Mouse (Mus musculus): ENCODE results near the gene Tha1.
"Not testable (repeated sequence)": the region's sequence is repeated elsewhere in the genome, so short reads cannot be mapped to it uniquely, and the experiment has no call there.

Gene Tha1

DNA sequence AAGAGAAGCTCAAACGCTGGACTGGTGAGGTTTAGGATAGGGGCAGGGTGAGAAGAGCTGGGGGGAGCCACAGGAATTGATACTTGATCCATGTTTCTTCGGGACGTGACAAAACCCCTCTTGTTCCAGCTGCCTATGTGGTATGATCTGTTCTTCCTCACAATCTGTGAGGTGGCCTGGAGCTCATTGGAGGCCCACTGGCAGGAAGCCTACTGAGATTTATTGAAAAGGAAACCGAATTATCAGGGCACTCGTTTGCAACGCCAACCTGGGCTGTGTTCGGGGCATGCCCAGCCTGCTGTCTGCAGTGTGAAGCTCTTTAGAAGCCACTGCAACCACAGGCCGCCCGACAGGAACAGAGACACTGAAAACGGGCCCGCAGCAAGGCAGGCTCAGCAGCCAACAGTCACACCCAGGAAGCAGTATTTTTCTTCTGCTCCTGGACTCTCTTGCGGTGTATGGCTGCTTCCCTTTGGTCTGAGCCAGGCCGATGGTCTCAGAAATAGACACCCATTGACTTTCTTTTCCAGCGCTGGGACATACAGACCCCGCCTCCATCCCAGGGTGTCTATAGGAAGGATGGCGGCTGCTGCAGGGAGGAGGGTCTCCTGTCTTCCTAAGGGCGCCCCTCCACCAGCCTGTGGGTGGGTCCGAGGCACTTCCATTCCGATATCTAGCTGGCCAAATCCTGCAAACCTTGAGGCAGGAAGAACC, 24.9 kb downstream of the Tha1 start:
- DNase-seq (ENCODE audit: low spot score): no peak

DNA sequence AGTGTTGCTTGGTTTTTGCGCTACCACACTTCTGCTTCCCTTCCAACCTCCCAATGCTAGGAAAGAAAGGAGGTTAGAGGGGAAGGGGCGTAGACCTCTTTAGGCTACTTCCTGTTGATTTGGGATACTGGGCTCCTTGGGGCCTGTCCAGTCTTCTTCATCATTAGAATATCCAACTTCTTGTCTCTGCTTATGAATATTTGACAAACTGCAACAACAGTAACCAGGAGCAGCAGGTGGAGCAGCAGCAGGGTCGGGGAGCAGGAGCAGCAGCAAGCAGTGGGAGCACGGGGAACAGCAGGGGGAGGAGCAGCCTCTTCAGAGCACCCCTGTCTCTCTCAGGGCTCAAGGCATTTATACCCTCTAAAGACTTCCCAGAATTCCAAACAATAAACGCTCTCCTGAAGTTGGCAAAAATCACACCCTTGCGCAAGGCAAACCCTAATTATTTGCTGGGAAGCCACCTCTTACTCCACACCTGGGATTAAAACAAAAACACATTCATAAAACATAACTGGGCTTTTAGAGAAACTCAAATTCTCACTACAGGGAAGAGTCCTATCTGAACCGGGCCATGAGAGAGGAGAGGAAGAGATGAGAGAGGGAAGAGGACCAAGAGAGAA, 25.6 kb downstream of the Tha1 start:
- DNase-seq (ENCODE audit: low spot score): no peak

DNA sequence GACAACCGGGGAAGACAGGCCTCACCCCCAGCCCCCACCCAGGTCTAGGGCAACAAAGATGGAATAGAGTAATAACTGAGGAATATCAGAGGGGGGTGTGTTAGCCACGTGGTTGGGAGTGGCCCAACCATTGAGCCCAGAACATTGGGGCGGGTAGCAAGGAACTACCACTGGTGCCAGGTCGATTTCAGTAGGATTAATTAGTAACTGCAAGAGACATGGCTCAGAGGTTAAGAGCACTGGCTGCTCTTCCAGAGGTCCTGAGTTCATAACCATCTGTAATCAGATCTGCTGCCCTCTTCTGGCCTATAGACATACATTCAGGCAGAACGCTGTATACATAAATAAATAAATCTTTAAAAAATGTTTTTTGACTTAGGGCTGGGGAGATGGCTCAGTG, 26.6 kb downstream of the Tha1 start:
- DNase-seq (ENCODE audit: low spot score): no peak

DNA sequence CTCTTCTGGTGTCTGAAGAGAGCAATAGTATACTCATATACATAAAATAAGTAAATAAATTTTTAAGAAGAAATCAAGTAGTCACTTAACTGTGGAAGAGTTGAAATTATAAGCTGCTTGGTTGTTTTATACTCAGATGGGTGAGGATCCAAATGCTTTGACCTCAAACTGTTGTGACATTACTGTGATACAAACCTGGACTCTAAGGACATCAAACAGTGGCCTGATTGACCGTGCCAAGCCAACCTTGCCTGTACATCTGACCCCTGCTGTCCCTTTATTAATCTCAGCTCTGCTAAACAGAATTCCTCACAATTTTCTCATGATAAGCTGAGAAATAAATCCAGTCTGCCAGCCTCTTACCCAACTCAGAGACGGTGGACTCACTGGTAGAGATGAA, 27.6 kb downstream of the Tha1 start:
- no peak for DNase-seq (ENCODE audit: low spot score)

DNA sequence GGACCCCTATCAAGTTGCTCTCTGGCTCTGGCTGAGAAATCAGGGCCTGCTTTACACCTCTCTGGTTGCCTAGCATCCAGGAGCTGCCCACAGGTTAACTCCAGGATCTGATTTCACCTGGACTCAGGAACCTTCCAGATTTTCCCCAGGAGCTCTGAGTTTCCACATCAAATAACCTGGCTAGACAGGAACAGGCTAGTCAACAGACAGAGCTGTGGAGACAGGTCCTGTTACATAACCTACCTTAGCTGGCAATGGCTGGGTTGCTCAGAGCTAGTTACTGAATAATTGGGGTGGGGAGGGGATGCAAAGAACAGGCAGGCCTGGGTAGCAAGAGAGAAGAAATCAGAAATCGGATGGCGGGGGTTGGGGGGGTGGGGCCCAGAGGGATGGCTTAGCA, 28.3 kb downstream of the Tha1 start:
- DNase-seq (ENCODE audit: low spot score): no peak

DNA sequence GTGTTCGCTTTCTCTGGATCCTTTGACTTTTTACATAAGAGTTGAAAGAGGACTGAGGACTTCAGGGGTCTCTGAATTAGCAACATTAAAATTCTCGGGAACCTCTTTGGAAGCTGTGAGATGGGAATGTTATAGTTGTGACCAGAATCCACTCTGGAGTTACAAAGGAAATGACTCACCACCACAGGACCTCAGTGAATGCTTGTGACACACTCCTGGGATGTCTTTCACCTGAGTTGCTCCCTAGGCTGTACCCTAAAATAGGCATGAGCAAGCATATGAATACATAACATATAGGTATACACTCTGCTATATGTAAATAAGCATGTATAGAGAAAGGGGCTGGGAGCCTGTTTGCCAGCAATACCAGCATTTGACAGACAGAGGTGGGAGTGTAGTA, 29.8 kb downstream of the Tha1 start:
- no peak for DNase-seq (ENCODE audit: low spot score)

DNA sequence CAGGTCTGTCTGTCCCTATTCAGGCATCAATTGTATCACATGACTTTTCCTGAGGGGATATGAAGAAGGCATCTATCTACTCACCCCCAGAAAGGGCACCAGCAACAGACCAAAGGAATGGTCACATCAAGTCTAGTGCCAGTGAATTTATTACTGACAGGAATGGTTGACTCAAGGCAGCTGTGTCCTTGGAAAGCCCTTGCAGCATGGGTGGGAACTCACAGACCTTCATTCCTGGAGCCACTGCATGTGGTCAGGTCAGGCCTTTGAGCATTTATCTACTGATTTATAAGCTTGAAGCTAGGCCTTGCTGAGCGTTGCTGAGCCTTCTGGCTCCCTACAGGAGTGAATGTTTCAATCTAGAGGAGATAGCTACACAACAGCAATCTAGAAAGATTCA, 32.4 kb downstream of the Tha1 start:
- DNase-seq (ENCODE audit: low spot score): no peak

DNA sequence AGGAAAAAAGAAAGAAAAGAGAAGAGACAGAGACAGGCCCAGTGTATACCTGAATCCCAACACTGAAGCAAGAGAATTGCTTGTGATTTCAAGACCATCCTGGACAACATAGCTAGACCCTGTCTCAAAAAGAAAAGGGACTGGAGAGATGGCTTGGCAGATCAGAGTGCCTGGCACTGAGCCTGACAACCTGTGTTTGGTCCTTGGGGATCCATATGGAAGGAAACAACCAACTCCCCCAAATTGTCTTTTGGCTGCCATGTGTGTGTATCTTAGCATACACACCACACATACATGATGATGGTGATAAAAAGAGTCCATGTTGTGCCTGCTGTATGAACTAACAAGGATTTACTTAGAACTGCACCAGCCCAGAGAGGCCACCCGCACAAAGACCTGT, 34.3 kb downstream of the Tha1 start:
- no peak for DNase-seq (ENCODE audit: low spot score)

DNA sequence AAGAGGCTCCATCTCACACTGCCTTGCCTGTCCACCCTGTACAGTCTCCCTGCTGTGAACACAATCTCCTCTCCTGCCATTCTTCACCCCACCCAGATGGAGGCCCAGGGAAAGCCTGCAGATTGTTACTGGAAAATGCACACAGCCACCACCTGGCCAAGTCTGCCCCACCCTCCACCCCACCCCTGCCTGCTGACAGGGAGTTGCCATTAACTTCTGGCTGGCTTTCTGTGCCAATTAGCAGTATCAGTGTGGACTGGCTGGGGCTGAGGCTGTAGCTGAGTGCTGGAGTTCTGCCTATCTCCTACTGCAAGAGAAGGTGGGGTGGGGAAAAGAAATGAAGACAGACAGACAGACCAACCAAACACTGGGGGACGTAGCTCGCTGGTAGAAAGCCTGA, 34.7 kb downstream of the Tha1 start:
- no peak for DNase-seq (ENCODE audit: low spot score)

DNA sequence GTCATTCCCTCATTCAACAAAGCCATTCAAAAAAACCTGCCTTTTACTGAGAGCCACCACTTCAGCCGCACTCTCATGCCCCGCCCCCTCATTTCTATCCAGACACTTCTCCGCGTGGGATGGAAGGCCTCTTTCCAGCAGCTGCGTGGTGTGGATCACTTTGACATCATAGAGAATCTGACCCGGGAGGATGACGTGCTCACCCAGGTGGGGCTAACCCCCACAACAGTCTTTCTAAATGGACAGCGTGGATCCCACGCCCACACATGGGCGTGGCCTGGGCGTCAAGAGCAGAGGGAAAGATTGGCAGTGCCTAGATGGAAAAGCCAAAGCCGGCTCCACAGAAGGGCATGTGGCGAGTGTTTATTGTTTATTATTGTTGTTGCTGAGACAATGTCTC, 37.0 kb downstream of the Tha1 start:
- DNase-seq (ENCODE audit: low spot score): no peak

DNA sequence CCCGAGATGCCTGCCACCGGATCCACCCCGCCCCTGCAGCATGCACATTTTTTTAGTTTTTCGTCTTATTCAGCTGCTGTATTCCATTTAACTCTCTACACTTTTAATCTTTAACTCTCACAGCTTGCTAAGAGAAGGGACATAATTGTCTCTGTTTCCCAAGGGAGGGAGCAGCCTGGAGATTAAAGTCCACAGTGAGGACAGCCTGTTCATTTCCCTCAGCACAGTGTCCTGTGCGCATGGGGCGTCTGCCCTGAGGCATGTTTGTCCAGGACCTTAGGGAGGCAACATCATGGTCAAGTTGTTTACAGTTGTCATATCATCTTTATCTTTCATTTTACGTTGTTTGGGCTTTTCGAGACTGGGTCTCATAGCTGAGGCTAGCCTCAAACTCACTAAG, 39.2 kb downstream of the Tha1 start:
- DNase-seq (ENCODE audit: low spot score): no peak

DNA sequence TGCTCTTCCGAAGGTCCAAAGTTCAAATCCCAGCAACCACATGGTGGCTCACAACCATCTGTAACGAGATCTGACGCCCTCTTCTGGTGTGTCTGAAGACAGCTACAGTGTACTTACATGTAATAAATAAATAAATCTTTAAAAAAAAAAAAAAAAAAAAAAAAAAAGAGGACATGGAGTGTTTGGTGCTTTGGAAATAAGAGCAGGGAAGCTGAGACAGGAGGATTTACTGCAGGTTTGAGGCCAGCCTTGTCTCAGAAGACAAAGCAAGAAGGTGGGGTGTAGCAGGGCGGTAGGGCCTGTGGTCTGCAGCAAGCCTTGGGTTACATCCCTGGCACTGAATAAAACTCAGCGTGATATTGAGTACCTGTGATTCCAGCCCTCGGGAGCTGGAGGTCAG, 39.8 kb downstream of the Tha1 start:
- not testable (repeated sequence) for DNase-seq (ENCODE audit: low spot score)

DNA sequence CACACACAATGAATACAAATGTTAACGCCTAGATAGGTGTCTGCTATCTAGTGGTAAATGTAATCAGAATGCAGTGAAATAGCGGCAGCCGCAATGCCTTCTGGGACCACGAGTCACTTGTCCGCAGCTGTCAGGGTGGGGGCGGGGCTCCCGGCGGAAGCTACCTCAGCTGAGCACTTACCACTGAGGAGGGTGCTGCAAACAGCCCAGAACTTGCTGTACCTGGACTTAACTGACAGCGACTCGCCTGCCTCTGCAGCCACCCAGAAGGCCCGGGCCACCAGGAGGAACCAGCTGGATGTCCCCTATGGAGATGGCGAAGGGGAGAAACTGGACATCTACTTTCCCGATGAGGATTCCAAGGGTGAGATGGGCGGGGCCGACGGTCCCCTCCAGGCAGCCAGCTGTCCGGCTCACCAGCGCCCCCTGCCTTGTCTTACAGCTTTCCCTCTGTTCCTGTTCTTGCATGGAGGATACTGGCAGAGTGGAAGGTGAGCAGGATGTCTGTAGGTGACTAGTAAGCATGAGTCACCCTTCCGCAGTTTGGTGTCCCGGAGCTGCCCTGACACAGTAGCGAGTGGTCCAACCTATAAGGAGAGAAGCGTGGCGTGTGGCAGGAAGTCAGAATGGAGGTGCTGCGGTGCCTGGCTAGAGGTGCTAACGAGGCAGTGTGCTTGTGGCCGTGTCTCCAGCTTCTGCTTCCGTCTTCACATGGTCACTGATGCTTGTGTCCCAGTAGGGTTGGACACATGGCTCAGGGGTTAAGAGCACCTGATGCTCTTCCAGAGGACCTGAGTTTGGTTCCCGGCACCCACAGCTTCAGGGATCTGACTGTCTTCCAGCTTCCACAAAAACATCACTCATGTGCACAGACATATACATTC, 41.0 kb downstream of the Tha1 start:
- DNase-seq (ENCODE audit: low spot score): peak; percentile 41

DNA sequence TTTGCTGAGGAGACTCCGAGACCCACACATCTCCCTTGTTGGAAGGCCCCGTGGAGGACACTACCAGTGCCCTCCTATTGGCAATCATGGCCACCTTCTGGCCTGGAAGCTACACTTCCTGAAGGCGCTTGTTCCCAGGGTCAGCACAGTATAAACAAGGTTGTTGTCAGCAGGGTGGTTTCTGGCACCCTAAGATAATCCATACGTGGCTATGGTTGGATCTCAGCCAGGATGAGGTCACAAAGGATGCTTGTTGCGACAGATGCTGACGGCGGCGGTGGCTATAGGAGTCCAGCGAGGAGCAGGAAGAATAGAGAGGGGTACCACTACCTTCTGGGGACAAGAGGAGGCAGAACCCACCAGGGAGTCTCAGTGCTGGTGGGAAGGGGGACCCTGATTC, 42.9 kb downstream of the Tha1 start:
- no peak for DNase-seq (ENCODE audit: low spot score)

DNA sequence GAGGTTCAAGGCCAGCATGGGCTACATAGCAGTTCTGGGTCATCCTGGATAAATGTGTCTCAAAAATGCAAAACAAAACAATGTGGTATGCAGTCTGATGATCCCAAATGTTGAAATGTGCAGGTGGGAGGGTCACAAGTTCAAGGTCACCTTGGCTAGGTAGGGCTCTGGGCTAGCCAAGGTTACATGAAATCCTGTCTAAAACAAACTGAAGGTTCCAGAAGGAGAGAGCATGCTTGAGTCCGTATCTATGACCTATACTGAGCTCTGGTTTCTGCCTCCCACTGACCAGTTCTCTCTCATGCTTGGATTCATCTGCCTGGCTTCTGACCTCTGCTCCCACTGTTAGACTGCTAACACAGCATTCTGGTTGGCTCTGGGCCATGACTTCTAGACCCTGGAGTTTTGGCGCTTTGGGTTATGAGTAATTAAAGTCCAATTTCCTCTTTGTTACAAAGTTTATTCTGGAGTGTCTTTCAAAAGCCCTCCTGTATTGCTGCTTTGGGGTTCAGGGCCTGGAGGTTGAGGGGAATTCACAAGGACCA, 43.5 kb downstream of the Tha1 start:
- DNase-seq (ENCODE audit: low spot score): no peak

DNA sequence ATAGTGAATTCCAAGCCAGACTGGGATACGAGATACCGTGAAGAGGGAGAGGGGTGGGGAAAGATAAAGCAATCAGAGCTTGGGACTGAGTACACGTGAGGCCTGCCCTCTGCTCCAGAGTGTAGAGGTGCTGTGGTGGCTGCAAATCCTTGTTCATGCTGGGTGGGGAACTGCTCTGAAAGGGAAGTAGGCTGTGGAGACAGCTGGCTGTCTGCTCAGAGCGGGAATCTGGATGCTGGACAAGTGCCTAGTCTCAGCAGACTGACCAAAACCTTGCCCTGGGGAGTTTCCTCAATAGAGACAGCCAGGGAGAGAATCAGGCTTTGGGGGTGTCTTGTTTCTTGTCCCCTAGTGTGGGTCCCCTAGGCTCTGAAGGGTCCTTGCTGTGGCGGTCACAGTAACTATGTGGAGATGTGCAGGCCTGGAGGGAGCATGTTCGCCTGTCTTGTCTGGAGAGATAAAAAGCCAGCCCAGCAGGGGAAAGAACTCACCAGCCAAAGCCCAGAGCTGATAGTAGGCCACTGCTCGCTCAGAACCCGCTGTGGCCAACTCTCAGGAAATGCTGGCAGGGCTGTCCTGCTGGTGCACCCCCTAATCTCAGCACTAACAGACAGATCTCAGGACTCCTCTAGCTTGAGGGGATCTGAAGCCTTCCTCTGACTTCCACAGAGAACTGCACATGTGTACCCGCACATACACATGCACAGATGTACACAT, 44.2 kb downstream of the Tha1 start:
- DNase-seq (ENCODE audit: low spot score): no peak

DNA sequence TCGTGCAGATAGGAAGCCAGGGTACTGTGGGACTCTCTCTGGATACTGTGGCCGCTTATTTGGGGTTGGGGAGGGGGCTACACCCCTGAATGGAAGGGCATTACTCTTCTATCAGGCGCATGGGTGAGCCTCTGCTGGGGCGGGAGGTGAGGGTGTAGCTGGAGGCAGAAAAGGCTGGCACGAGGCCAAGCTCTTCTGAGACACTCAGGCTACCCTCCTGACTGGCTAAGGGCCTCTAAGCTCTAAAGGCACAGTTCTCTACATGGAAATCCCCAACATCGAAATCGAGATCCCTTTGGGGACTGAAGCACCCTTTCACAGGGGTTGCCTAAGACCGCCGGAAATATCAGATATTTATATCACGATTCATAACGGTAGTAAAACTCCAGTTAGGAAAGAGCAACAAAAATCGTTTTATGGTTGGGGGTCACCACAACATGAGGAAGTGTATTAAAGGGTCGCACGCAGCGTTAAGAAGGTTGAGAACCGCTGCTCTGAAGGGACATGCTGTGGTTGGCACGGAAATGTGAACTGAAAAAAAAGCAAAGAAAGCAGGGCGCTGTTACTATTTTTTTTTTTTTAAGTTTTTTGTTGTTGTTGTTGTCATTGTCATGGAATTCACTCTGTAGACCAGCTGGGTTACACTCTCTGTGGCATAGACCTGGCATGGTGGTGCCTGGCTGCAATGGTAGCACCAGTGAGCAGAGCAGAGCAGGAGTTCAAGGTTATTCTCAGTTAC, 45.0 kb downstream of the Tha1 start:
- no peak for DNase-seq (ENCODE audit: low spot score)

DNA sequence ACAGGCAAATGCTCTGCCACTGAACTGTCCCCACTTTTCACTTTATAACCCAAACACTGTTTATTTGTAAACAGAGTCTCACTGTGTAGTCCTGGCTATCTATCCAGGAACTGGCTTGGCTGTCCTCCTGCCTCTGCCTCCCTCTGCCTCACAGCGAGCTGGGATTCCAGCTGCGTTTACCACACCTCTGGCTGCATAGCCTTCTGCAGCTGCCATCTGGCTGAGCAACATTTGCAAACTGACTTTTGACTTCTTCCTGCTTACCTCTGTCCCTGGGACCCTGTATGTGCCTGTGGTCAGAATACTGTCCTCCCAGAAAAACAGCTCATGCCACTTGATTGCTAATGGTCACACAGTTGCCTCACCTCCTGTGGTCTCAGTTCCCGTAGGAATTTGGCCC, 45.9 kb downstream of the Tha1 start:
- DNase-seq (ENCODE audit: low spot score): no peak

DNA sequence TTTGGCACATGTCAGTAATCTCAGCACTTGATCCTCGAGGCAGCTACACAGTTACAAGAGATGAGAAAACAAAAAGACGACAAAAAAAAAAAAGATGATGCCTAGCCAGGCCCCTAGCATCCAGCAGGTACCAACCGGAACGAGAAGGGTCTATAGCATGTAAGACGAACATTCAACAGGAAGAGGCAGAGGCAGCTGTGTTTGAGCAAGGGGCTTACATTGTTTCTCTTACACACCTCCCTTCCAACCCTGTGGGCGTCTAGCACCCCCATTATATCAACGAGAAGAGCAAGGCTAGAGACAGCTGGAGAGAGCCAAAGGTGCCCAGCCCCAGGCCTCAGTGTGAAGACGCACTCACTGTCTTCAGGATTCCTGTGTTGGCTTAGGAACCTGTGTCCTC, 46.4 kb downstream of the Tha1 start:
- no peak for DNase-seq (ENCODE audit: low spot score)

DNA sequence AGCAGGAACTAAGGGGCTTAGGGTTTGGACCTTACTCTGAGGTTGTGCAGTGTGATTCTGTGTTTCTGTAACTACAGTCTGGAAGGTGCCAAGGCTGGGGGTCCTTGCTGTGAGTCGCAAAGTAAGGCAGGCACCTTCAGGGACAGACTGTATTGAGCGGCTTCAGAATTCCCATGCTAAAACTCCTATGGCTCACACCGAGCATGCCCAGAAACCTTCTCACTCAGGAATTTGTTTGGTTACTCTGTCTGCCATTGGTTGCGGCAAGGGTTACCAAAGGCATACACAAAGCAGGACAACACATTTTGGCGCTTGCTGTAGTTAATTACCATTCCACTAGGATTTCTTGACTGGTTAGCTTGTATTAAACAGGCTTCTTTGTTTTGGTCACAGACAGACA, 47.1 kb downstream of the Tha1 start:
- no peak for DNase-seq (ENCODE audit: low spot score)

DNA sequence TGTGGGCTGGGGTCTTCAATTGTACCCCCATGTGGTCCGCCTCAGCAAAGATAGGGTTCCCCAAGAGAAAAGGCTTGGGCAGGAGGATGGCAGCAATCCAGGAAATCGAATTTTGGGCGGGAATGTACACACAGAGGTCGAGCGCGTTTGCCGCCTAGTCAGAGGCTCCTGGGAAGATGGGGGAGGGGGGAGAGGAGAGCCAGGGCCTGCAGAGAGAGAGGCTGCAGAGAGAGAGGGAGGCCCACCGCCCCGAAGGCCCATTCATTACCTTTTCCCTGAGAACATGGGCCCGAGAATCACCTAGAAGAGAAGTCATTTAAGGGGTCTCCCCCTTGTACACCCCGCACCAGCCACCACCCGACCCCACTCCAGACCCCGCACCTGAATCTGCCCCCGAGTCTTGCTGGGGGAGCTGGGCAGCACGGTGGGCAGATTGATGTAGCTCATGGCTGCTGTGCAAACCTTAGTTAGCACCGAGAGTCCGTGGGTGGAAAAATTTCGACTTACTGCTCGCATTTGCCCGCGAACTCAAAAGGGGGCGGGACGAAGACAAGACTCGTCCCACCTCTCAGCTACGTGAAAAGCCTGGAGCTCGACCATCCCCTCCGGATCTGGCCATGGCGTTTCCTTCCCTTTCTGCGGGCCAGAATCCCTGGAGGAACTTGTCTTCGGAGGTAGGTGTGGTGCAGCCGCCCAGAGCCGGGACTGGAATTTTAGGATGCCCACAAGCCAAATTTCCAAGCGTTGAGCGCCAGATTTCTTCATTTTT, 47.8 kb downstream of the Tha1 start, which contains the start of the genes Afmid and Tk1:
Gene Afmid, plus strand, starts transcription at position 592 of the 769 bp plus-strand sequence.
Gene Tk1, minus strand, starts transcription at position 760 of the 769 bp plus-strand sequence.
- DNase-seq (ENCODE audit: low spot score): no peak

All from urinary bladder, postnatal 10 days (tissue).